Mouse (Mus musculus): ENCODE data around the gene Spns1. TPM values are rescaled to one million over a fixed set of nuclear protein-coding genes. Genes with fewer than 3 reads are reported as not detected.

Gene Spns1
- polyA plus RNA-seq, 1 experiment from 2014 or later: 24.4 TPM

GRCm38 (mm10) chr7:126355847-126356597 lies 21.2 kb downstream of the Spns1 start:
- no peak overlapping the region for H3K4me3 ChIP-seq (ENCODE audit: low read depth, low read length)
- DNase-seq (ENCODE audit: low spot score) (no peak), ATAC-seq (ENCODE audit: low FRiP score, low TSS enrichment) (no peak)
- no peak overlapping the region for H3K4me2 ChIP-seq (replicated peaks; ENCODE audit: low read depth)
- TF ChIP-seq EP300 (optimal IDR thresholded peaks at IDR 0.05) (no peak), CTCF (IDR thresholded peaks at IDR 0.05; ENCODE audit: low read depth) (no peak)
- no peaks in the 10 kb centered on the region for H3K4me1 ChIP-seq (replicated peaks; ENCODE audit: control insufficient read depth, insufficient read depth)
- H3K27ac ChIP-seq (replicated peaks): no peak overlapping the region
- WGBS: 41% methylated on average over 5 of the region's 5 CpGs
- no peaks in the 10 kb centered on the region for H3K27me3 ChIP-seq (ENCODE audit: control insufficient read depth, insufficient read depth, low read length)
- H3K9me3 ChIP-seq (ENCODE audit: control insufficient read depth, low read length): no peaks in the 10 kb centered on the region
- H3K9ac ChIP-seq (ENCODE audit: low read length): no peak overlapping the region
- H3K36me3 ChIP-seq (ENCODE audit: control insufficient read depth, insufficient read depth, low read length): no peaks in the 10 kb centered on the region

DNA sequence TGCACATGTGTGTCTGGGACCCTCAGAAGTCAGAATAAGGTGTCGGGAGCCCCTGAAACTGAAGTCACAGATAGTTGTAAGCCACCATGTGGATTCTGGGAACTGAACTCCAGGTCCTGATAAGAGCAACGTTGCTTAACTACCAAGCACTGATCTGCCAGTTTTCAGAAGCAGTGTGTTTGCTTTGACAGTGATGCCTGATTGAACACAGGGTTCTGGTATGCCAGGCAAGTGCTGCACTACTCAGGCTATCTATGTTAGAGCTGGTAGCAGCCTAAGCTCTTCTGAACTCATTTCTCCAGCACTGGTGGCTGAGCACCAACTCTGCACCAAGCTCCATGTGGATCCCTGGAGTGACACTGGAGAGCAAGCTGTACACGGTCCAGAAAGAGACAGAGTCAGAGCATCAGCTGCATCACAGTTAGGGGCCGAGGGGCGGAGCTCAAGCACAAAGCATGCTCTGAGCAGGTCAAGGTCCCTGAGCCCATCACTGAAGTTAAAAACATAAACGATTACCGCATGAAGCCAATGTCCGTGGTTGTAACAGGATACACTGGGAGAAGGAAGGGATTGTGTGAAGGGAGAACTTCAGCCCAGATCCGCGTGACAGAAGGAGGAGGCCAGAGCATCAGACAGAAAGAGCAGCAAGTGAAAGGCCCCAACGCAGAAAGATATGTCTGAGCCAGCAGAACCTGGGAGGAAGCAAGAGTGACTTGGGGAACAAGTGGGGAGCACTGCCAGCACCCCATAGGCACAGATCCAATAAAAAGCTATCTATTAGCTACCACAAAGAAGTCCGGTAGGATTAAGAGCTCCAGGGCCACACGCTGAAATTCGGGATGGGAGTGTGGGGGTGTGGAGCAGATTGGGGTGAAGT lies 22.3 kb downstream of the Spns1 start:
- Histone ChIP-seq H3K9me3 (ENCODE audit: control insufficient read depth, low read length) (no peaks in the 10 kb centered on the region), H3K36me3 (ENCODE audit: control insufficient read depth, insufficient read depth, low read length) (no peaks in the 10 kb centered on the region), H3K4me2 (replicated peaks; ENCODE audit: low read depth) (no peak overlapping the region), H3K9ac (ENCODE audit: low read length) (no peak overlapping the region), H3K4me3 (ENCODE audit: low read depth, low read length) (no peak overlapping the region), H3K27ac (replicated peaks) (no peak overlapping the region), H3K4me1 (replicated peaks; ENCODE audit: control insufficient read depth, insufficient read depth) (no peaks in the 10 kb centered on the region), H3K27me3 (ENCODE audit: control insufficient read depth, insufficient read depth, low read length) (no peaks in the 10 kb centered on the region)
- DNase-seq (ENCODE audit: low spot score) (no peak), ATAC-seq (ENCODE audit: low FRiP score, low TSS enrichment) (no peak)
- TF ChIP-seq CTCF (IDR thresholded peaks at IDR 0.05; ENCODE audit: low read depth) (no peak), EP300 (optimal IDR thresholded peaks at IDR 0.05) (no peak)
- WGBS: 39% methylated on average over 14 of the region's 14 CpGs

DNA sequence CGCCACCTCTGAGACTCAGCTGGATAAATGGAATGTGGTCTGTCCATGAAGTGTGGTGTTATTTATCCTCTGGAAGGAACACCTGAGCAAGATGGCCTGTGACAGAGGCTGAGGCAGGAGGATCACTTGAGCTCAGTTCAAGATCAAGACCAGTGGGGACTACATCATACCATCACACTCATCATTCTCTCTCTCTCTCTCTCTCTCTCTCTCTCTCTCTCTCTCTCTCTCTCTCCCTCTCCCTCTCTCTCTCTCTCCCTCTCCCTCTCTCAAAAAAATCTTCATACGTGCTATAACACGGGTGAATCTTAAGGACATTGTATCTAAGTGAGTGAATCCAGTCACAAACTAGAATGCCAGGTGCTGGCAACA lies 23.3 kb downstream of the Spns1 start:
- Histone ChIP-seq H3K4me2 (replicated peaks; ENCODE audit: low read depth) (no peak overlapping the region), H3K27ac (replicated peaks) (no peak overlapping the region), H3K9ac (ENCODE audit: low read length) (no peak overlapping the region), H3K27me3 (ENCODE audit: control insufficient read depth, insufficient read depth, low read length) (no peaks in the 10 kb centered on the region), H3K9me3 (ENCODE audit: control insufficient read depth, low read length) (no peaks in the 10 kb centered on the region), H3K36me3 (ENCODE audit: control insufficient read depth, insufficient read depth, low read length) (no peaks in the 10 kb centered on the region), H3K4me3 (ENCODE audit: low read depth, low read length) (no peak overlapping the region), H3K4me1 (replicated peaks; ENCODE audit: control insufficient read depth, insufficient read depth) (no peaks in the 10 kb centered on the region)
- no peak for ATAC-seq (ENCODE audit: low FRiP score, low TSS enrichment)
- DNase-seq (ENCODE audit: low spot score): no peak
- 91% methylated on average over 3 of the region's 3 CpGs for WGBS
- TF ChIP-seq CTCF (IDR thresholded peaks at IDR 0.05; ENCODE audit: low read depth) (no peak), EP300 (optimal IDR thresholded peaks at IDR 0.05) (no peak)

GRCm38 (mm10) chr7:126353251-126353993 lies 23.8 kb downstream of the Spns1 start:
- H3K9me3 ChIP-seq (ENCODE audit: control insufficient read depth, low read length): no peaks in the 10 kb centered on the region
- no peak overlapping the region for H3K4me3 ChIP-seq (ENCODE audit: low read depth, low read length)
- WGBS: 59% methylated on average over 11 of the region's 11 CpGs
- no peak overlapping the region for H3K27ac ChIP-seq (replicated peaks)
- H3K4me2 ChIP-seq (replicated peaks; ENCODE audit: low read depth): no peak overlapping the region
- no peak for ATAC-seq (ENCODE audit: low FRiP score, low TSS enrichment)
- H3K4me1 ChIP-seq (replicated peaks; ENCODE audit: control insufficient read depth, insufficient read depth): no peaks in the 10 kb centered on the region
- TF ChIP-seq CTCF (IDR thresholded peaks at IDR 0.05; ENCODE audit: low read depth): no peak
- no peak for TF ChIP-seq EP300 (optimal IDR thresholded peaks at IDR 0.05)
- no peak overlapping the region for H3K9ac ChIP-seq (ENCODE audit: low read length)
- no peaks in the 10 kb centered on the region for H3K27me3 ChIP-seq (ENCODE audit: control insufficient read depth, insufficient read depth, low read length)
- DNase-seq (ENCODE audit: low spot score): no peak
- no peaks in the 10 kb centered on the region for H3K36me3 ChIP-seq (ENCODE audit: control insufficient read depth, insufficient read depth, low read length)

GRCm38 (mm10) chr7:126351419-126351951 lies 25.8 kb downstream of the Spns1 start:
- no peak overlapping the region for H3K4me3 ChIP-seq (ENCODE audit: low read depth, low read length)
- TF ChIP-seq CTCF (IDR thresholded peaks at IDR 0.05; ENCODE audit: low read depth) (no peak), EP300 (optimal IDR thresholded peaks at IDR 0.05) (no peak)
- 36% methylated on average over 10 of the region's 10 CpGs for WGBS
- no peak overlapping the region for H3K4me2 ChIP-seq (replicated peaks; ENCODE audit: low read depth)
- no peaks in the 10 kb centered on the region for H3K9me3 ChIP-seq (ENCODE audit: control insufficient read depth, low read length)
- H3K27me3 ChIP-seq (ENCODE audit: control insufficient read depth, insufficient read depth, low read length): no peaks in the 10 kb centered on the region
- DNase-seq (ENCODE audit: low spot score) (no peak), ATAC-seq (ENCODE audit: low FRiP score, low TSS enrichment) (no peak)
- no peaks in the 10 kb centered on the region for H3K36me3 ChIP-seq (ENCODE audit: control insufficient read depth, insufficient read depth, low read length)
- H3K9ac ChIP-seq (ENCODE audit: low read length): no peak overlapping the region
- H3K4me1 ChIP-seq (replicated peaks; ENCODE audit: control insufficient read depth, insufficient read depth): no peaks in the 10 kb centered on the region
- no peak overlapping the region for H3K27ac ChIP-seq (replicated peaks)

Data from stomach, postnatal 0 days (tissue).